Mouse (Mus musculus) limb, embryonic 12.5 days (tissue): Measurements from ENCODE around the gene Sh3bp4. TPM values are rescaled to one million over a fixed set of nuclear protein-coding genes. Genes with fewer than 3 reads are reported as not detected.

Experiments
- ATAC-seq: fragments of 200-750 bp; cut with Nextera tagmentation; 2 replicates; pipeline ENCODE4 v1.8.0; 2017; ENCODE audit warnings: low read depth, moderate TSS enrichment; ENCODE audit not compliant: insufficient number of reproducible peaks, insufficient read depth, low FRiP score, low TSS enrichment
- H3K27ac ChIP-seq: fragments of 300-500 bp; sonication (generic); 2 replicates; pipeline ENCODE4 v1.5.1; 2016; ENCODE audit warnings: mild to moderate bottlenecking, moderate library complexity
- H3K27me3 ChIP-seq: fragments of 300-500 bp; sonication (generic); 2 replicates; pipeline ENCODE4 v1.6.1; 2016; ENCODE audit warnings: mild to moderate bottlenecking, moderate library complexity
- H3K36me3 ChIP-seq: fragments of 300-500 bp; sonication (generic); 2 replicates; pipeline ENCODE4 v1.6.1; 2016; ENCODE audit warnings: mild to moderate bottlenecking, moderate library complexity
- H3K4me1 ChIP-seq: fragments of 300-500 bp; sonication (generic); replicated peaks from 2 replicates; pipeline ENCODE4 v1.6.1; 2016
- H3K4me2 ChIP-seq: fragments of 300-500 bp; sonication (generic); 2 replicates; pipeline ENCODE4 v1.6.1; 2016; ENCODE audit warnings: mild to moderate bottlenecking, moderate library complexity
- H3K4me3 ChIP-seq: fragments of 300-500 bp; sonication (generic); replicated peaks from 2 replicates; pipeline ENCODE4 v1.5.1; 2016; ENCODE audit warnings: mild to moderate bottlenecking
- H3K9ac ChIP-seq: fragments of 300-500 bp; sonication (generic); replicated peaks from 2 replicates; pipeline ENCODE4 v1.6.1; 2016; ENCODE audit warnings: mild to moderate bottlenecking, moderate library complexity
- H3K9me3 ChIP-seq: fragments of 300-500 bp; sonication (generic); 2 replicates; pipeline ENCODE4 v1.6.1; 2016; ENCODE audit warnings: mild to moderate bottlenecking, moderate library complexity
- WGBS: fragments of 180-500 bp; shearing (Covaris S2); methylation state at CpG from one replicate; pipeline ENCODE4 v1.1.7; 2016; 5-methylcytosine and 5-hydroxymethylcytosine counted together
- polyA plus RNA-seq: library from polyadenylated mRNA; unstranded; fragments of >200 nt; fragmentation: Nextera tagmentation; extraction: Ambion mirVana; gene quantifications from 2 replicates; pipeline ENCODE4 v1.2.1, GENCODE M21; 2016

Sh3bp4 gene
- polyA plus RNA-seq, 1 experiment from 2014 or later: 22.3 TPM

DNA sequence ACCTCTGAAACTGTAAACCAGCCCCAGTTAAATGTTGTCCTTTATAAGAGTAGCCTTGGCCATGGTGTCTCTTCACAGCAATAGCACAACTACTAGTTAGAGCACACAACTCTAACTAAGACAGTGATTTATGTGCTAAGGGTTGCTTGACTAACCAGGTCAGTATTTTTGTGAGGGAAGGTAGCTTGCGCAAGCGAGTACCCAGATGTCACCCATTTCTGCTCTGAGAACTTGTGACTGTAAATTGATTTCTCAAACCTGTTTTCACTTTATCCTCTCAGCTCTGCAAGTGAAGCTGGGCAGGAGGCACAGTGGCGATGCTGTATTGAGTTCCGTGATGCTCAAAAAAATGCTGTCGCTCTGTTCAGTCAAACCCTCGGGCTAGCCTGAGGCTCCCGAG is 117.2 kb downstream of the Sh3bp4 start:
- peaks cover 10% of the 10 kb centered on the region for H3K4me1 ChIP-seq
- 82% methylated on average over 7 of the region's 7 CpGs for WGBS

GRCm38 (mm10) chr1:89188091-89188490 is 117.9 kb downstream of the Sh3bp4 start:
- H3K9ac ChIP-seq: no peak overlapping the region
- no peak for ATAC-seq
- H3K27ac ChIP-seq: no peak overlapping the region
- 57% methylated on average over 4 of the region's 4 CpGs for WGBS
- no peaks in the 10 kb centered on the region for H3K9me3 ChIP-seq
- no peaks in the 10 kb centered on the region for H3K27me3 ChIP-seq
- peaks cover 9% of the 10 kb centered on the region for H3K4me1 ChIP-seq
- no peak overlapping the region for H3K4me3 ChIP-seq
- no peak overlapping the region for H3K4me2 ChIP-seq
- no peaks in the 10 kb centered on the region for H3K36me3 ChIP-seq

More for the DNA sequence above, 117.2 kb downstream of the Sh3bp4 start:
- Histone ChIP-seq H3K4me2 (no peak overlapping the region), H3K27me3 (no peaks in the 10 kb centered on the region), H3K4me3 (no peak overlapping the region), H3K36me3 (no peaks in the 10 kb centered on the region), H3K9me3 (no peaks in the 10 kb centered on the region), H3K9ac (no peak overlapping the region), H3K27ac (no peak overlapping the region)
- no peak for ATAC-seq

- Histone ChIP-seq H3K27ac (no peak overlapping the region), H3K4me3 (no peak overlapping the region), H3K9ac (no peak overlapping the region), H3K4me1 (peaks cover 5% of the 10 kb centered on the region), H3K4me2 (no peak overlapping the region), H3K27me3 (no peaks in the 10 kb centered on the region), H3K9me3 (no peaks in the 10 kb centered on the region), H3K36me3 (no peaks in the 10 kb centered on the region)
- ATAC-seq: no peak
- WGBS: 80% methylated on average over 5 of the region's 5 CpGs
Measured at GRCm38 (mm10) chr1:89189204-89189603, 119.0 kb downstream of the Sh3bp4 start.

- H3K4me2 ChIP-seq: no peak overlapping the region
- H3K9me3 ChIP-seq: no peaks in the 10 kb centered on the region
- H3K4me1 ChIP-seq: peaks cover 8% of the 10 kb centered on the region
- H3K4me3 ChIP-seq: no peak overlapping the region
- no peaks in the 10 kb centered on the region for H3K36me3 ChIP-seq
- H3K27ac ChIP-seq: no peak overlapping the region
- no peaks in the 10 kb centered on the region for H3K27me3 ChIP-seq
- 31% methylated on average over 7 of the region's 7 CpGs for WGBS
- H3K9ac ChIP-seq: no peak overlapping the region
- ATAC-seq: no peak
Measured at GRCm38 (mm10) chr1:89190621-89191020, 120.4 kb downstream of the Sh3bp4 start.

GRCm38 (mm10) chr1:89191127-89191740 is 121.0 kb downstream of the Sh3bp4 start:
- Histone ChIP-seq H3K9ac (no peak overlapping the region), H3K4me3 (no peak overlapping the region), H3K9me3 (no peaks in the 10 kb centered on the region), H3K27me3 (no peaks in the 10 kb centered on the region), H3K4me1 (peaks cover 8% of the 10 kb centered on the region), H3K4me2 (no peak overlapping the region), H3K36me3 (no peaks in the 10 kb centered on the region), H3K27ac (no peak overlapping the region)
- WGBS: 13% methylated on average over 11 of the region's 11 CpGs
- peak; percentile 38; the same call in 1 of the 2 replicates for ATAC-seq

- ATAC-seq: no peak
- Histone ChIP-seq H3K9me3 (no peaks in the 10 kb centered on the region), H3K27me3 (no peaks in the 10 kb centered on the region), H3K36me3 (no peaks in the 10 kb centered on the region), H3K9ac (no peak overlapping the region), H3K4me3 (no peak overlapping the region), H3K27ac (no peak overlapping the region), H3K4me2 (no peak overlapping the region), H3K4me1 (peaks cover 8% of the 10 kb centered on the region)
- WGBS: 75% methylated on average over 11 of the region's 11 CpGs
Measured at GRCm38 (mm10) chr1:89192536-89193220, 122.5 kb downstream of the Sh3bp4 start.

GRCm38 (mm10) chr1:89193576-89193975 is 123.4 kb downstream of the Sh3bp4 start:
- WGBS: 66% methylated on average over 7 of the region's 7 CpGs
- no peak overlapping the region for H3K27ac ChIP-seq
- peaks cover 8% of the 10 kb centered on the region for H3K4me1 ChIP-seq
- no peaks in the 10 kb centered on the region for H3K27me3 ChIP-seq
- no peak overlapping the region for H3K4me2 ChIP-seq
- H3K9ac ChIP-seq: no peak overlapping the region
- no peak for ATAC-seq
- no peaks in the 10 kb centered on the region for H3K36me3 ChIP-seq
- H3K4me3 ChIP-seq: no peak overlapping the region
- no peaks in the 10 kb centered on the region for H3K9me3 ChIP-seq

DNA sequence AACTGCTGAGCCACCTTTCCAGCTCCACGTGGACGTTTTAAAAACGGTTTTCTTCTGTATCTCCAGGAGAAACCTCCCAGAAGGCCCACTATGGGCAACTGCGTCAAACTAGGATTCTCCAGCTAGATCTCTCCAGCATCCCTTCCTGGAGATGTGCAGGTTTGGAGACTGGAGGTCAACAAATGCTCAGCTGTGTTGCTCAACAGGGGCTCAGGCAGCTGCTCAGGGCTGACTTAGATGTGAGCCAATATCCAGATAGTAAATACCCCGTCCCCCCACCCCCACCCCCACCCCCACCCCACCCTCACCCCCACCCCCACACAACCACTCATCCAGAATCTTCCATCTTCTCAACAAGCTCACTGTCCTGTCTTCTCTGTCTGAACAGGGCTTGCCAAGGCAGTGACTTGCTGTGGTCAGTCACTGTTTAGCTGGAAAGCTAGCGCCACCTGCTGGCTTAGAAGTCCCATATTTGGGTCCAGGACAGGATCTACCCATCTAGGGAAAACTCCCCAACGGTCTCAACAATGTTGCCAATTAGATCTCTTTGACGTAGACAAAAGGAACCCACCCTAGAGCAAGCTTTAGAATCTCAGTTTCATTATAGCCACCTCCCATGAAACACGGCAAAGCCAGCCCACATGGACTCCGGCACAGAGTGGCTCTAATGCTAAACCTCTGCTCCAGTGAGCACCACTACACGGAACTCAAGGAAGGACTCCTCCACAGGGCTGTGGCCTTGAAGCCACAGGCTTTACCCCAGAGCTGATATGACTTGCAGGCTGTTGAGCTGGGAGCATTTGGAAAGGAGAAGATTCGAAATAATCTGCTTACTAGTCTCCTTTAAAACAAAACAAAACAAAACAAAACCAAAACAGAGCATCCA is 125.9 kb downstream of the Sh3bp4 start:
- WGBS: 50% methylated on average over 12 of the region's 12 CpGs
- no peak for ATAC-seq
- no peak overlapping the region for H3K27ac ChIP-seq
- peaks cover 6% of the 10 kb centered on the region for H3K4me1 ChIP-seq
- H3K9ac ChIP-seq: no peak overlapping the region
- no peaks in the 10 kb centered on the region for H3K27me3 ChIP-seq
- no peaks in the 10 kb centered on the region for H3K9me3 ChIP-seq
- H3K36me3 ChIP-seq: no peaks in the 10 kb centered on the region
- no peak overlapping the region for H3K4me3 ChIP-seq
- H3K4me2 ChIP-seq: no peak overlapping the region
